Mouse (Mus musculus) adrenal gland, adult 18-20 months (tissue): ENCODE results near the gene Mafg. TPM values are rescaled to one million over a fixed set of nuclear protein-coding genes. Genes with fewer than 3 reads are reported as not detected.
"Not testable (repeated sequence)": the region's sequence is repeated elsewhere in the genome, so short reads cannot be mapped to it uniquely, and the experiment has no call there.

Experiments used
- DNase-seq, 2 experiments: peaks; one replicate each; pipeline ENCODE4 v3.0.0; 2021 to 2022; ENCODE audit warnings: low spot score in 2 of 2
- total RNA-seq, 2 experiments: library from RNA; stranded (reverse); gene quantifications; 1 replicate in 1 of 2; 2 replicates in 1 of 2; pipeline ENCODE4 v1.2.3; 2021

The Mafg gene
- total RNA-seq, 2 experiments from 2014 or later: 56.3 to 69.3 TPM

GRCm38 (mm10) chr11:120598283-120598989 lies 35.0 kb downstream of the Mafg start, which contains the start of the genes Alyref and Anapc11:
Alyref (minus strand) TSS chr11:120598365.
Anapc11 (plus strand) TSS chr11:120598421.
- DNase-seq: peak; percentile 94 to 96

GRCm38 (mm10) chr11:120597240-120598235 lies 35.9 kb downstream of the Mafg start:
- no peak for DNase-seq

- DNase-seq: no peak
Measured at GRCm38 (mm10) chr11:120588531-120588930, 44.9 kb downstream of the Mafg start.

GRCm38 (mm10) chr11:120583937-120584336 lies 49.5 kb downstream of the Mafg start:
- no peak for DNase-seq

- DNase-seq: not testable (repeated sequence)
Measured at GRCm38 (mm10) chr11:120582982-120583293, 50.5 kb downstream of the Mafg start.

GRCm38 (mm10) chr11:120582268-120582981 lies 51.0 kb downstream of the Mafg start:
- no peak for DNase-seq

- DNase-seq: peak; percentile 90 to 93
Measured at GRCm38 (mm10) chr11:120581490-120582267, 51.7 kb downstream of the Mafg start, which contains the start of gene Arhgdia. Arhgdia (minus strand) TSS chr11:120581624.

GRCm38 (mm10) chr11:120580871-120581331 lies 52.5 kb downstream of the Mafg start:
- DNase-seq: peak; percentile 43 to 53

GRCm38 (mm10) chr11:120580190-120580589 lies 53.2 kb downstream of the Mafg start:
- no peak for DNase-seq

GRCm38 (mm10) chr11:120579316-120580107 lies 53.9 kb downstream of the Mafg start:
- peak; percentile 74 to 76 for DNase-seq

GRCm38 (mm10) chr11:120578694-120579243 lies 54.6 kb downstream of the Mafg start:
- DNase-seq: no peak

- DNase-seq: no peak
Measured at GRCm38 (mm10) chr11:120578024-120578693, 55.2 kb downstream of the Mafg start.

GRCm38 (mm10) chr11:120577211-120578023 lies 56.0 kb downstream of the Mafg start:
- DNase-seq: no peak

- DNase-seq: no peak
Measured at GRCm38 (mm10) chr11:120576365-120576981, 56.9 kb downstream of the Mafg start.

GRCm38 (mm10) chr11:120575940-120576339 lies 57.5 kb downstream of the Mafg start:
- DNase-seq: no peak
